Mouse (Mus musculus) layer of hippocampus, postnatal 10 days (tissue): Measurements from ENCODE around the gene Vmn2r38. TPM values are rescaled to one million over a fixed set of nuclear protein-coding genes. Genes with fewer than 3 reads are reported as not detected.
"Not testable (repeated sequence)": the region's sequence is repeated elsewhere in the genome, so short reads cannot be mapped to it uniquely, and the experiment has no call there.

ENCODE experiments used
- DNase-seq, 2 experiments: peaks; one replicate each; pipeline ENCODE4 v3.0.0; 2021; ENCODE audit warnings: low spot score in 2 of 2
- long read RNA-seq: library from polyadenylated mRNA; stranded (forward); transcript quantifications from one replicate; pipeline ENCODE4 v2.0.0, GENCODE M21; 2023
- total RNA-seq, 2 experiments: library from RNA; stranded (reverse); gene quantifications; 2 replicates each; pipeline ENCODE4 v1.2.3; 2021

The Vmn2r38 gene
- total RNA-seq = not detected
- long read RNA-seq = 0 reads

- not testable (repeated sequence) for DNase-seq
These were observed at the start of gene Vmn2r38 for GRCm38 (mm10) chr7:9097781-9098180. Gene Vmn2r38 (minus strand): TSS chr7:9097881.

DNA sequence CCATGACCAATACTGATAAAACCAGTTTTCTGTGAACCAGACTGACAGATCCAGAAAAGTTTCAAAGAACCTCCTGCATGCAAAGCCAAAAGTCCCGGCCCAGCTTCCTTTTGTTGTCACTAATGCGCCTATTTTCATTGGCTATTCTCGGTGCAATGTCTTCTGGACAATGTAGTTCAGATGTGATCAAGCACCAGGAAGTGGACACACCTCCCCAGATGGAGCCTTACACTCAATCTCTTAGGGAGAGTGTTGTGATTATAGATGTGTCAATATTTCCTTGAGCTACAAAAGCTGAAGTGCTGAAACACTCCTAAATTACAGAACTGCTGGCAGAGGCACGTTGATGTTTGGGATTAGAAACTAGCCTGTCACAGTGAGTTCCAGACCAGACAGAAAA is 32.3 kb downstream of the Vmn2r38 start:
- DNase-seq = not testable (repeated sequence)

GRCm38 (mm10) chr7:9030698-9031097 is 67.0 kb downstream of the Vmn2r38 start, which contains the start of gene Vmn2r39:
Gene Vmn2r39 (minus strand): TSS chr7:9030798.
- not testable (repeated sequence) for DNase-seq

Other genes starting within 250 kb of the Vmn2r38 start
- not detected for gene Vmn2r40, start 166.4 kb downstream of the Vmn2r38 start, total RNA-seq
- not detected for gene Vmn2r39, start 67.1 kb downstream of the Vmn2r38 start, total RNA-seq
- gene Vmn2r37, start 125.8 kb upstream of the Vmn2r38 start, total RNA-seq = not detected